Mouse (Mus musculus) MEL (cell line): ENCODE results near the gene Spire2. TPM values are rescaled to one million over a fixed set of nuclear protein-coding genes. Genes with fewer than 3 reads are reported as not detected.

Source experiments
- DNase-seq: peaks from one replicate; pipeline ENCODE4 v3.0.0; 2011; ENCODE audit warnings: low read depth, low spot score
- H3K27ac ChIP-seq: 2 replicates; pipeline ENCODE4 v1.5.1; 2012; ENCODE audit warnings: low read depth, mild to moderate bottlenecking, control low read depth, low read length, moderate library complexity; ENCODE audit not compliant: control insufficient read depth
- H3K27me3 ChIP-seq, 2 experiments: fragments of 150-350 bp in 1 of 2; sonication (generic) in 1 of 2; 2 replicates each; pipeline ENCODE4 v1.6.1; 2012; ENCODE audit warnings: low read length in 2 of 2, mild to moderate bottlenecking in 2 of 2, improper control_type of control experiment in 1 of 2, moderate library complexity in 1 of 2; ENCODE audit not compliant: insufficient read depth in 2 of 2, control insufficient read depth in 1 of 2
- H3K36me3 ChIP-seq, 2 experiments: 2 replicates each; pipeline ENCODE4 v1.6.1; 2012 to 2014; ENCODE audit warnings: low read length in 2 of 2, improper control_type of control experiment in 1 of 2, inconsistent platforms in 1 of 2, mild to moderate bottlenecking in 1 of 2; ENCODE audit not compliant: insufficient read depth in 2 of 2, control insufficient read depth in 1 of 2
- H3K4me1 ChIP-seq, 2 experiments: fragments of 150-350 bp in 1 of 2; sonication (generic) in 1 of 2; 2 replicates each; pipeline ENCODE4 v1.6.1; 2012; ENCODE audit warnings: low read length in 2 of 2, improper control_type of control experiment in 1 of 2, mild to moderate bottlenecking in 1 of 2; ENCODE audit not compliant: insufficient read depth in 2 of 2, control insufficient read depth in 1 of 2
- H3K4me3 ChIP-seq, 2 experiments: fragments of 150-350 bp in 1 of 2; sonication (generic) in 1 of 2; 2 replicates each; pipeline ENCODE4 v1.5.1; 2012; ENCODE audit warnings: low read depth in 2 of 2, low read length in 2 of 2, mild to moderate bottlenecking in 2 of 2, moderate library complexity in 2 of 2, control low read depth in 1 of 2, improper control_type of control experiment in 1 of 2; ENCODE audit not compliant: control insufficient read depth in 1 of 2, insufficient read depth in 1 of 2
- H3K79me2 ChIP-seq: 2 replicates; pipeline ENCODE4 v1.6.1; 2012; ENCODE audit warnings: mild to moderate bottlenecking, low read length, moderate library complexity; ENCODE audit not compliant: control insufficient read depth, poor library complexity, insufficient read depth
- H3K9ac ChIP-seq: 2 replicates; pipeline ENCODE4 v1.6.1; 2012; ENCODE audit warnings: low read depth, mild to moderate bottlenecking, control low read depth, low read length, moderate library complexity; ENCODE audit not compliant: control insufficient read depth, poor library complexity, severe bottlenecking
- H3K9me3 ChIP-seq: fragments of 150-350 bp; sonication (generic); replicated peaks from 2 replicates; pipeline ENCODE4 v1.6.1; 2012; ENCODE audit warnings: mild to moderate bottlenecking, low read length, improper control_type of control experiment, moderate library complexity; ENCODE audit not compliant: insufficient read depth
- CHD1 ChIP-seq: IDR thresholded peaks from 2 replicates; pipeline ENCODE4 v1.6.1; 2012; ENCODE audit warnings: low read depth, mild to moderate bottlenecking, inconsistent platforms, low read length, improper control_type of control experiment
- CTCF ChIP-seq, 3 experiments: IDR thresholded peaks in 2 of 3; conservative IDR thresholded peaks in 1 of 3; 2 replicates each; pipeline ENCODE4 v1.5.1; 2011 to 2012; ENCODE audit warnings: low read length in 3 of 3, low read depth in 2 of 3, mild to moderate bottlenecking in 2 of 3, improper control_type of control experiment in 1 of 3, inconsistent platforms in 1 of 3, mixed read lengths in 1 of 3, moderate library complexity in 1 of 3; ENCODE audit not compliant: control insufficient read depth in 1 of 3, insufficient read depth in 1 of 3, poor library complexity in 1 of 3, severe bottlenecking in 1 of 3
- KAT2A ChIP-seq: conservative IDR thresholded peaks from 2 replicates; pipeline ENCODE4 v1.6.1; 2012; ENCODE audit warnings: low read depth, low read length, improper control_type of control experiment, inconsistent platforms
- MEF2A ChIP-seq: IDR thresholded peaks from 2 replicates; pipeline ENCODE4 v1.6.1; 2014; ENCODE audit warnings: low read depth, mild to moderate bottlenecking, inconsistent platforms, low read length, improper control_type of control experiment; ENCODE audit not compliant: poor library complexity, insufficient replicate concordance, severe bottlenecking; ENCODE audit errors: extremely low read depth
- MYB ChIP-seq: IDR thresholded peaks from 2 replicates; pipeline ENCODE4 v1.6.1; 2011; ENCODE audit warnings: mild to moderate bottlenecking, low read depth, low read length, improper control_type of control experiment
- RAD21 ChIP-seq: IDR thresholded peaks from 2 replicates; pipeline ENCODE4 v1.6.1; 2011; ENCODE audit warnings: mild to moderate bottlenecking, low read depth, low read length, improper control_type of control experiment
- RCOR1 ChIP-seq: IDR thresholded peaks from 2 replicates; pipeline ENCODE4 v1.6.1; 2012; ENCODE audit warnings: low read depth, mild to moderate bottlenecking, inconsistent platforms, low read length, improper control_type of control experiment
- SIN3A ChIP-seq: IDR thresholded peaks from 2 replicates; pipeline ENCODE4 v1.6.1; 2012; ENCODE audit warnings: low read length, improper control_type of control experiment, inconsistent platforms
- SMC3 ChIP-seq: IDR thresholded peaks from 2 replicates; pipeline ENCODE4 v1.6.1; 2011; ENCODE audit warnings: low read depth, low read length, improper control_type of control experiment
- TBP ChIP-seq: IDR thresholded peaks from 2 replicates; pipeline ENCODE4 v1.8.0; 2011; ENCODE audit warnings: low read depth, low read length, improper control_type of control experiment
- ZC3H11A ChIP-seq: IDR thresholded peaks from 2 replicates; pipeline ENCODE4 v1.6.1; 2012; ENCODE audit warnings: low read depth, mild to moderate bottlenecking, inconsistent platforms, low read length, improper control_type of control experiment
- ZNF384 ChIP-seq: IDR thresholded peaks from 2 replicates; pipeline ENCODE4 v1.6.1; 2012; ENCODE audit warnings: low read depth, mild to moderate bottlenecking, inconsistent platforms, low read length, improper control_type of control experiment
- polyA plus RNA-seq, 2 experiments: library from polyadenylated mRNA; stranded (reverse) in 1 of 2; unstranded in 1 of 2; fragments of >175 nt in 1 of 2; fragments of >200 nt in 1 of 2; gene quantifications; 2 replicates each; pipeline versions ENCODE4 v1.2.1 to v1.2.4; 2012; ENCODE audit warnings: low replicate concordance in 2 of 2, low read depth in 1 of 2; ENCODE audit not compliant: insufficient read length in 2 of 2, insufficient read depth in 1 of 2, missing spikeins in 1 of 2
- total RNA-seq: library from RNA; depleted of rRNA; stranded (reverse); fragments of 300-350 nt; gene quantifications from 2 replicates; pipeline ENCODE4 v1.2.3, GENCODE M21; 2012

Spire2 gene
- total and polyA plus RNA-seq, 3 experiments = 1.1 to 5.4 TPM; not detected in 1

GRCm38 (mm10) chr8:123318467-123318911 lies 14.0 kb upstream of the Spire2 start, which contains the start of gene Fanca (continued):
- TF ChIP-seq ZNF384 = no peak
- no peak for TF ChIP-seq RCOR1
- no peak for TF ChIP-seq MEF2A
- no peak for TF ChIP-seq CTCF (IDR thresholded peaks at IDR 0.05 in 2 of 3, conservative IDR thresholded peaks at IDR 0.05 in 1 of 3; ENCODE audit: control insufficient read depth in 1 of 3, insufficient read depth in 1 of 3, low read depth in 2 of 3, low read length in 3 of 3, poor library complexity in 1 of 3, severe bottlenecking in 1 of 3)

- no peak overlapping the region for H3K9ac ChIP-seq
- no peaks in the 10 kb centered on the region for H3K27me3 ChIP-seq
- H3K4me3 ChIP-seq = no peak overlapping the region; a peak in 1 of 4 replicates
- H3K27ac ChIP-seq = no peak overlapping the region
- H3K4me1 ChIP-seq = peaks cover 0 to 7% of the 10 kb centered on the region in 2 experiments; a peak in 2 of 4 replicates
- H3K9me3 ChIP-seq = no peaks in the 10 kb centered on the region
- peaks cover 5% of the 10 kb centered on the region; the same call in 1 of the 2 replicates for H3K79me2 ChIP-seq
- DNase-seq = peak; percentile 76
- TF ChIP-seq SIN3A = peak; percentile 45; the same call in 1 of the 2 replicates
- TF ChIP-seq SMC3 = peak; percentile 66
- TF ChIP-seq CTCF (IDR thresholded peaks at IDR 0.05 in 2 of 3, conservative IDR thresholded peaks at IDR 0.05 in 1 of 3; ENCODE audit: control insufficient read depth in 1 of 3, insufficient read depth in 1 of 3, low read depth in 2 of 3, low read length in 3 of 3, poor library complexity in 1 of 3, severe bottlenecking in 1 of 3) = peak; percentile 48 to 69 (median 58)
- TF ChIP-seq TBP = peak; percentile 96
- peak; percentile 30; the same call in 1 of the 2 replicates for TF ChIP-seq ZC3H11A
- peak; percentile 43 for TF ChIP-seq RAD21
- no peak for TF ChIP-seq CHD1
- peak; percentile 85 for TF ChIP-seq ZNF384
- TF ChIP-seq MYB = no peak
- no peaks in the 10 kb centered on the region for H3K36me3 ChIP-seq
Observed at GRCm38 (mm10) chr8:123319522-123320164, 12.9 kb upstream of the Spire2 start.

- TF ChIP-seq KAT2A = no peak
- peak; percentile 67 for TF ChIP-seq TBP
- no peaks in the 10 kb centered on the region for H3K27me3 ChIP-seq
- H3K4me1 ChIP-seq = peaks cover 0 to 27% of the 10 kb centered on the region in 2 experiments; a peak in 3 of 4 replicates
Observed at GRCm38 (mm10) chr8:123328552-123328951, 4.0 kb upstream of the Spire2 start.

More at GRCm38 (mm10) chr8:123328552-123328951, 4.0 kb upstream of the Spire2 start:
- Histone ChIP-seq H3K9me3 (no peaks in the 10 kb centered on the region), H3K79me2 (no peaks in the 10 kb centered on the region), H3K36me3 (peaks cover 0 to 14% of the 10 kb centered on the region in 2 experiments; a peak in 2 of 4 replicates), H3K27ac (no peak overlapping the region), H3K9ac (no peak overlapping the region), H3K4me3 (no peak overlapping the region)
- DNase-seq = no peak
